Mouse (Mus musculus) layer of hippocampus, postnatal 36 days (tissue): Measurements from ENCODE around the gene Rap1gap2. TPM values are rescaled to one million over a fixed set of nuclear protein-coding genes. Genes with fewer than 3 reads are reported as not detected.

ENCODE experiments used
- DNase-seq, 2 experiments: peaks; one replicate each; pipeline ENCODE4 v3.0.0; 2022
- total RNA-seq, 2 experiments: library from RNA; stranded (reverse); gene quantifications; 2 replicates each; pipeline ENCODE4 v1.2.3; 2021

Rap1gap2 gene
- total RNA-seq: 100 to 1,000 TPM; 135 to 137 TPM

- no peak for DNase-seq
Observed at GRCm38 (mm10) chr11:74610545-74611176, at the start of gene Rap1gap2. Gene Rap1gap2 (minus strand): TSS chr11:74610915.

GRCm38 (mm10) chr11:74660336-74660735 is 49.6 kb upstream of the Rap1gap2 start:
- no peak for DNase-seq

- no peak for DNase-seq
Observed at GRCm38 (mm10) chr11:74655941-74656340, 45.2 kb upstream of the Rap1gap2 start.

- no peak for DNase-seq
Observed at GRCm38 (mm10) chr11:74653385-74653784, 42.7 kb upstream of the Rap1gap2 start.

- DNase-seq: peak; percentile 20 to 45
Observed at GRCm38 (mm10) chr11:74652791-74653191, 42.1 kb upstream of the Rap1gap2 start.

GRCm38 (mm10) chr11:74650576-74651100 is 39.9 kb upstream of the Rap1gap2 start:
- DNase-seq: no peak

GRCm38 (mm10) chr11:74649647-74650551 is 39.2 kb upstream of the Rap1gap2 start:
- DNase-seq: peak in 1 of 2 experiments; percentile 41

- peak; percentile 97 to 99 for DNase-seq
Observed at GRCm38 (mm10) chr11:74649095-74649646, 38.5 kb upstream of the Rap1gap2 start, which contains the start of gene Cluh. Gene Cluh (plus strand): TSS chr11:74649495.

GRCm38 (mm10) chr11:74648676-74649075 is 38.0 kb upstream of the Rap1gap2 start:
- DNase-seq: no peak

- DNase-seq: no peak
Observed at GRCm38 (mm10) chr11:74647966-74648365, 37.3 kb upstream of the Rap1gap2 start.

GRCm38 (mm10) chr11:74639628-74640027 is 28.9 kb upstream of the Rap1gap2 start:
- no peak for DNase-seq

GRCm38 (mm10) chr11:74638791-74639411 is 28.2 kb upstream of the Rap1gap2 start:
- DNase-seq: no peak

- peak; percentile 65 to 66 for DNase-seq
Observed at GRCm38 (mm10) chr11:74637971-74638790, 27.5 kb upstream of the Rap1gap2 start.

GRCm38 (mm10) chr11:74637486-74637885 is 26.8 kb upstream of the Rap1gap2 start:
- DNase-seq: no peak

GRCm38 (mm10) chr11:74634490-74635275 is 24.0 kb upstream of the Rap1gap2 start:
- DNase-seq: peak in 1 of 2 experiments; percentile 49

- no peak for DNase-seq
Observed at GRCm38 (mm10) chr11:74631880-74632789, 21.4 kb upstream of the Rap1gap2 start.

- DNase-seq: no peak
Observed at GRCm38 (mm10) chr11:74627481-74627880, 16.8 kb upstream of the Rap1gap2 start.

- no peak for DNase-seq
Observed at GRCm38 (mm10) chr11:74625333-74625732, 14.6 kb upstream of the Rap1gap2 start.

GRCm38 (mm10) chr11:74623693-74624092 is 13.0 kb upstream of the Rap1gap2 start:
- no peak for DNase-seq
